Mouse (Mus musculus): ENCODE measurements around the gene Zfp583.

The Zfp583 gene

DNA sequence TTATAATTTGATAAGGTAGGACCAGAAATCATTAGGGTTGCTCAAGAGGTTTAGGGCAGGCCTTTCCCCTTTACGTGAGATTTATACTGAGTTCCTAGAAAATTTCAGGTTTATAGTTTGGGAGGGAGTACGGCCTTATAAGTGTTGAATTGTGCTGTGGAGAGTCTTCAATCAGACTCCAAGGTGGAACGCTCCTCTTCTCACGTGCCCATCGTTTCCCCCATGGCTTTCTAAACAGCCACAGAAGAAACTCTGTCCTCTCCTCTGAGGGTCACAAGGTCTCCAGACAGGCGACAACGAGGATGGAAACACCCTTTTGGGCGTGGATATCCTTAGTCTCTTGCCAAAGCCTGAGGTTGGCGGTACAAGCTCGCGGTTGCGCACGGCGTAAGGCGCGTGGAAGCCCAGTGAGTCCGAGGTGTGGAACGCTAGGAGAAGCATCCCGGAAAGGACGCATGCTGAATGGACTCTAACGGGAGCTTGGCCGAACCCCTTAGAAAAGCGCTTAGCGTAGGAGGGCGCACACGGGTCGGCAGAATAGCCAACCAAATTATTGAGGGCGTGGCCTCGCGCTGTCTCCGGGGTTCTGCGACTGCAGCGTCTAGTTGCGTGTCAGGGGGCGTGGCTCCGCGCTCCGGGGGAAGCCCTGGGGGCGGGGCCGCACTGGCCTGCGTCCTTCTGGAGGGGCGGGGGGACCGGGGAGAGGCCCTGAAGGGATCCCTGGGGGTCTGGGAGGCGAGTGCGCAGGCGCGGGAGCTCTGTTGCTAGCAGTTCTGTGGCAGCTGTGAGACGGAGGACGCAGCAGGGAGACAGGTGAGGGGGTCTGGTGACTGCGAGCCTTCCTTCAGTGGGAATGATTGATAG, 45.0 kb downstream of the Zfp583 start, which contains the start of gene Zfp667:
Zfp667 (plus strand) TSS at position 738 of the 864 bp plus-strand sequence.
- DNase-seq: peak; percentile 99

DNA sequence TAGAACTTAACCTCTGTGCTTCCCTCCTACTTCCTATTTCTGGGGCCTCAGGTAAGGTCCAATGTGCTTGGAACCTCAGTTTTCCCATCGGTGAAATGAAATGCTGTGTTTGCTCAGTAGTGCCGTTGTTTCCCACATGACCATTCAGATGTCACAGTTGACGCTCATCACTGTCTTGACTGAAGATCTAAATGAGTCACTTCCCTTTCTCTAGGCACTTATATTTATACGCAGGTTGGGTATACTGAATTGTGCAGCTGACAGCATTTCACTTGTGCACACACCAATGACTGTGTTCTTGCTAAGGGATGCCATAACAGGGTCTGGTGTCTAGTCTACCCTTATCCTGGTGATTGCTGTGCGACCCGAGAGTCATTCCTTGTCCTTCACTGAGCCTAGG, 45.7 kb downstream of the Zfp583 start:
- no peak for DNase-seq

DNA sequence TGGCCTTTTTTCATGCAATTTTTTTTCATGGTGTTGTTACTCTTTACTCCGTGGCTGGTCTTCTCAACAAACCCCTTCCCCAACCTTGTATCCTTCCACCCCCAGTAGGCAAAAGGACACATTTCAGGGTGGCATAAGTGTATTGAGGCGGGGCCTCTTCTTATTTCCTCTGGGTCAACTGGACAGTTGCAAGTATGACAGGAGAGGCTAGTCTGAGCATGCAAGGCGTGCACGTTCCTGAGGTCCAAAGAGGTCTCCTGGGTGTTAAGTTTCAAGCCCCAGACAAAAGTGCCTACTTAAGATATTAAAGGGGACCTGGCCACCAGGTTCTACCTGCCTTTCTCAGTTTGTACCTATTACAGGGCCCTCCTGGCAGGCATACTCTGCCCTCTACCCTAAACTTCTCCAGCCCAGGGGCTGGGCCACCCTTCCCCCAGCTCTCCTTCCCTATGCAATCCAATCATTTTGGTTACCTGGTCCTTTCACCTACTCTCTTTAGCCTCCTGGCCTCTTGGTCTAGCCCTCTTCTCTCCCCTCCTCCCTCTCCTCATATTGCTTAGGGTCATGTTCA, 46.6 kb downstream of the Zfp583 start:
- no peak for DNase-seq

DNA sequence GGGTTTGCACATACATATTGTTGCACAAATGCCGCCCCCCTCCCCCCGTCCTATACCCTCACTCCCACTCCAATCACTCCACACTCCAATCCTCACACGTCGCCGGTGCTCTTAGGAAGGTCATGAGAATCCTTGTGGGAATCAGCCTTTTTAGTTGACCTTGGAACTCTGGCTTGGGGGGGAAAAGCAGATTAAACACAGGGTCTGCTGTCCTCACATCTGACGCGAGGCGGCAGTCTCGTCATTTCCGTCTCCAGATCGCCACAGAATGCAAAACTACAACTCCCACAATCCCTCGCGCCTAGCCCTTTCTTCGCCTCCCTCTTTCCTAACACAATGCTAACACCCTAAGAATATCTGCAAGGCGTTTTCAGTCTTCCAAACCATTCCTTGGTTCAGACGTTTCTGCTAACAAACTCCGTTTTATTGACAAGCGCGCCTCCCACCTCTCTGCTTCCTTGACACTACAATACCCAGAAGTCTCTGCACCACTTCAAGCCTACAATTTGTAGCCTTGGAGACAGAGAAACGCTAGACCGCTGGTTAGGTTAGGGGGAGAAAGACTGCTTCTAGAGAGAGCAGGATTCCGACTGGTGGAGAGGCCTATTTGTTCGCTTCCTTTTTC, 47.5 kb downstream of the Zfp583 start:
- peak; percentile 83 to 89 for DNase-seq

DNA sequence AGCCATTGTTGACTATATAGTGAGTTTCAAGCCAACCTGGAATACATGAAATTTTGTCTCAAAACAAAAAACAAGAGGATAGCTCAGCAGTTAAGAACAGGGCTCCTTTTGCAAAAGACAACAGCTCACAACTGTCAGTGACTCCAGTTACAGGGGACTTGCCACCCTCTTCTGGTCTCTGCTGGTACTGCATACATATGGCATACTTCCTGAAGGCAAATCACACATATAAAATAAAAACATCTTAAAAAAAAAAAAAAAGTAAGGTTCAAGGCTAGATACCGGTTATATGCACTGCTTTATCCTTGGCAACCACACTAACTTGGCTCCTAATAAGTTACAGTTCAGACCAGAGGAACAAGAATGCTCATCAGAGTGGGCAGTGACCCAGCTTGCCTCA, 48.3 kb downstream of the Zfp583 start:
- peak; percentile 82 to 86 for DNase-seq

DNA sequence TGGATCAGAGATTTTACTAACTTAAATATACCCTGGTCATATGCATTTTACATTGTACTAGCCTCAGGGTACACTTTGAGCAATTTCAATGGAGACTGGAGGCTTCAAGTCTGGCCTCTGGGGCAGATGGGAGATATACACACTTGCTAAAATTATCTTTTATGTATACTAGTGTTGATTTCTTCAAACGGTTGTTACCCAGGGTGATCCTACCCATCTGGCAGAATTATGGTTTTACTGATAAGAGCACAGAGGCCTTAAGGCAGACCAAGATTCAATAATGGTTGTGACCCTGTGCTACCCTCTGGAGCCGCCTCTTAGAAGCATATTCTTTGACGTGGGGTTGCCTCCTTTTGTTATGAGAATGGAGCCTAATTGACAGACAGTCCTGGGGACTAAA, 53.2 kb downstream of the Zfp583 start:
- DNase-seq: no peak

DNA sequence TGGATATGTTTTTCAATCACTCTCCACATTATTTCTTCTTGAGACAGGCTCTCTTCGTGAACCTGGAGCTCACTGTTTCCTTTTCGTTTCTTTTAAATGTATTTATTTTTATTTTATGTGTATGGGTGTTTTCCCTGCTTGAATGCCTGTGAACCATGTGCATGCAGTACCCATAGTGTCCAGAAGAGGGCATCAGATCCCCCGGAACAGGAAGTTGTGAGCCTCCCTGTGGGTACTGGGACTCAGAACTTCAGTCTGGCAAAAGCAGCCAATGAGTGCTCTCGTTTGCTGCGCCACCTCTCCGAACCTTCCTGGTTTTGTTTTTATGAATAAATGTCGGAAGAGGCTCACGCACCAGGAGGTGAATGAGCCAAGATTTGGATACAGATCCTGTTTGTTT, 65.4 kb downstream of the Zfp583 start:
- peak; percentile 34 to 43 for DNase-seq
